Mouse (Mus musculus) C2C12 (cell line): ENCODE data around the gene Megf11.

ENCODE experiments used
- CTCF ChIP-seq: IDR thresholded peaks from one replicate; pipeline ENCODE4 v1.5.1; 2011; ENCODE audit not compliant: control insufficient read depth, insufficient read depth, insufficient read length
- FOSL1 ChIP-seq: IDR thresholded peaks from one replicate; pipeline ENCODE4 v1.8.0; 2011; ENCODE audit warnings: mild to moderate bottlenecking, low read length; ENCODE audit not compliant: poor library complexity, insufficient read depth, severe bottlenecking
- MAX ChIP-seq: IDR thresholded peaks from one replicate; pipeline ENCODE4 v1.6.1; 2011; ENCODE audit warnings: mild to moderate bottlenecking, control low read depth
- MYOG ChIP-seq: IDR thresholded peaks from one replicate; pipeline ENCODE4 v1.6.1; 2011; ENCODE audit not compliant: control insufficient read depth, insufficient read length; ENCODE audit errors: extremely low read depth

GRCm38 (mm10) chr9:64578014-64578413, 192.6 kb downstream of the Megf11 start:
- no peak for TF ChIP-seq CTCF
- TF ChIP-seq FOSL1: no peak
- no peak for TF ChIP-seq MAX
- TF ChIP-seq MYOG: no peak
